Mouse (Mus musculus): ENCODE measurements at regions not wholly inside any gene's neighbourhood (a gene's known extent, or its start where the extent isn't known, plus 50 kb on each side); places are given as distances from the start of the nearest gene placed in this dataset.
A peak's percentile ranks its signal among the peaks of the same experiment; 100 is the strongest.

DNA sequence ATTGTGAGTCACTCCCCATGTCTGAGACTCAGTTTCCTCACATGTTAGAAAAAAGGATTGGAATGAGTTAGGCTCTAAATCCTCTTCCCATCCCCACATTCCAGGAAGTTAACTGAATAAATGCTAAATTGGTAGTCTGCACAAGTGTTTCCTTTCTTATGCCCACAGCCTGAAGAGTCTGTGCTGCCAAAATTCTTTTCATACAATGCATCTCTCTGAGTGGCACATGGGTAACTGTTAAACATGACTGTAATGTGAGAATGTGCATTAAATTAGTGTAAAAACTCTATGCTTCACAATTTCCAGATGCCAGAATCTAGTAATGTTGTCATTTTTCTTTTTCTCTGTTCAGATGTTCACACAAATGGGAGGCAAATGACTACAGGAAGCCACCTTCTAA is 317.5 kb upstream of the A1bg start:
- no peak for DNase-seq

GRCm38 (mm10) chr15:61239414-61239813 is 316.6 kb upstream of the A1bg start:
- peak in 1 of 2 experiments; percentile 3 for DNase-seq

- peak in 1 of 2 experiments; percentile 11 for DNase-seq
These were observed 316.2 kb upstream of the A1bg start for GRCm38 (mm10) chr15:61238996-61239395.

- no peak for DNase-seq
These were observed 306.8 kb upstream of the A1bg start for GRCm38 (mm10) chr15:61229579-61229978.

- DNase-seq: no peak
These were observed 300.1 kb upstream of the A1bg start for GRCm38 (mm10) chr15:61222923-61223322.

- DNase-seq: no peak
These were observed 287.3 kb upstream of the A1bg start for GRCm38 (mm10) chr15:61210161-61210560.

DNA sequence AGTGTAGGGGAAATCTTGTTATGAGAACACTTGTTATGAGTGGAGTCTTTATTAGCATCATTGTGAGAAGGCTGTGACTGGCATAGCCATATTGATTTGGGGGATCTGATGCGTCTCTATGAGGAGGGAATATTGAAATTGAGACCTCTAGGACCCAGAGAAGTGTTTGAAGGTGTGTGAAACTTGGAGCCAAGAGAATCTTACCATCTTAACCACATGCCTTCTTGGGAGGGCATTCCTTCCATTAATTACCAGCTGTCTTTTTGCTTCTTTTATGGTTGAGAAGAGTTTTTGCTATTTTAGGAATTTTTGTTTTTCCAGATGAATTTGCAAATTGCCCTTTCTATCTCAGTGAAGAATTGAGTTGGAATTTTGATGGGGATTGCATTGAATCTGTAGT is 267.2 kb upstream of the A1bg start:
- DNase-seq: no peak

GRCm38 (mm10) chr15:61189481-61189880 is 266.7 kb upstream of the A1bg start:
- no peak for DNase-seq

- no peak for DNase-seq
These were observed 261.8 kb upstream of the A1bg start for GRCm38 (mm10) chr15:61184597-61184963.

- no peak for DNase-seq
These were observed 261.2 kb upstream of the A1bg start for GRCm38 (mm10) chr15:61183751-61184596.

DNA sequence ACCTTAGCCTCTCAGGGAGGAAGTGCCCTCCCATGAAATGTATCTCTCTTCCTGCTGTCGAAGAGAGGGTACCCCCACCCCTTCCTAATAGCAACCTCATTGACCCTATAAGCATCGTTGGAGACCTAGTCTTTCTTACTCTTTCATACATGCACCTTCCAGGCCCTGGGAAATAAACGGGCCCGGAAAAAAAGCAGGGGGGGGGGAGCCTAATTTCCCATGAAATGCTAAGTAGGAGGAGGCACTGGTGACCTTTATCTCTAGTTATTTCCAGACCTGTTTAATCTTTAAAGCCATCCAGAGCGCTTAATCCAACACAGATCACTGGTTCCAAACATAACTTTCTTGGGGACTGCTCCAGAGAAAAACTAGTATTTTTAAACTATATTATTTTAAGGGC is 260.5 kb upstream of the A1bg start:
- DNase-seq: no peak

DNA sequence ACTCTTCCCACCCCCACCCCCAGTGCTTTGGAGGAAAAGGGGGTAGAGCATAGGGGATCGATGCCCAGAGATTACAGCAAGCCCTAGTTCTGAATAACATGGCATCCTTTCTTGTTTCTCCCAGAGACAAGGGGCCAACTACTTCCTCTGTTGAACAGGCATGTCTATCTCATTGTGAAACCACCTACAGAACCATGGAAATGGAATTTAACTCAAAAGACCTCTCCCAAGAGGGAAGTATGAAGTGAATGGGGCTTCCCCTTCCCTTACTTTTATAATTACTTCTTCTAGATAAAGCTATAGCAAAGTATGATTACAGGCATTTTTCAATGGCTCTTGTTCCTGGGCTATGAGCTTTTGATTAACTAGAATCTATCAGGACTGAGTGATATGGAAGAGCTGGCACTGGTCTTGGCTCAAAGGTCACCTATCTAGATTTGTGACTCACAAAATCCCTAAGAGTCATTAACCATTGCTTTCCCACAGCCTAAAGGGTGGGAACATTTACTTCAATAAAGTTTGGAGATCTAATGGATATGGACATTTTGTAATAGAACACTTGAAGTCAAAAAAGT is 246.1 kb upstream of the A1bg start:
- DNase-seq: no peak

GRCm38 (mm10) chr15:61165050-61165449 is 242.2 kb upstream of the A1bg start:
- no peak for DNase-seq

- peak; percentile 45 to 66 for DNase-seq
These were observed 238.6 kb upstream of the A1bg start for GRCm38 (mm10) chr15:61161397-61161796.

GRCm38 (mm10) chr15:61160666-61161065 is 237.9 kb upstream of the A1bg start:
- DNase-seq: no peak

DNA sequence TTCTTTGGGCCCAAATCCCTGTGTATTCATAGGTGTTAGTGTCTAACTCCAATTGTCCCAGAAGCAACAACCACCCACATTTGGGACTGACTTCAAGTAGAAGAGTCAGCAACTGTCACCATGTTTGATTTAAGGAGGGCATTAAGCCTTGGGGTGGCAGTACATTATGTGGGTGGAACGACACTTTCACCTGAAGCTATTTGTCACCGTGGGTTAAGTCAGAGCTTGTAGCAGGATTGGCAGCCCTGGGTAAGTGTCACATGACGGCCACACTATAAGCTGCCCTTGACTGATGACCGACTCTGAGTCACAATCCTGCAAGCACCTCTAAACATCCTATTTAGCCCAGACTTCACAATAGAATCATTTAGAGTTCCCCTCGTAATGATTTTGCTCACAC is 236.7 kb upstream of the A1bg start:
- no peak for DNase-seq

DNA sequence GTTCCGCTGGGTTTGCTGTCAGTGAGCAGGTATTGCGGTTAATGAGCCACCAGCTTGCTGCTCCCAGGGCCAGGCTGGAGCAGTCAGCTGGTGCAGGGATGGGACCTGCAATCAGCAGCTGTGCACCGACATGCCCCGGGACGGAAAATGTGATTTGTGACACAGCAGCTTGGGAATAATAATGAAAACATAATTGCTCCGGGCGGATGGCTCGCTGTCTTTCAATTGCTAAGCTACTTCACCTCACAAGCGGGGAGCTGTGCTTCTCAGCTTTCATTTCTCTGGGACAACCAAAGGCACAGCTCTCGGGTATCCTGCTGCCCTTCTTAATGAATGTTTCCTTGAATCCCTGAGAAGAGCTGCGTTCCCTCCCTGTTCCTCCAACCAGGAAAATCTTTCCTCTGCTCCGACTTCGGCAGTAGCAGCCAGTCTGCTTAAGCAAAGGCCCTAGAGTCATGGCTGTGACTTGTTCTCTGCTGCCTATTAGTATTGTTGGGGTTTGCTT is 235.3 kb upstream of the A1bg start:
- peak; percentile 49 to 66 for DNase-seq

- peak; percentile 94 to 96 for DNase-seq
These were observed 234.7 kb upstream of the A1bg start for GRCm38 (mm10) chr15:61157543-61157942.

GRCm38 (mm10) chr15:61155530-61155929 is 232.7 kb upstream of the A1bg start:
- no peak for DNase-seq

DNA sequence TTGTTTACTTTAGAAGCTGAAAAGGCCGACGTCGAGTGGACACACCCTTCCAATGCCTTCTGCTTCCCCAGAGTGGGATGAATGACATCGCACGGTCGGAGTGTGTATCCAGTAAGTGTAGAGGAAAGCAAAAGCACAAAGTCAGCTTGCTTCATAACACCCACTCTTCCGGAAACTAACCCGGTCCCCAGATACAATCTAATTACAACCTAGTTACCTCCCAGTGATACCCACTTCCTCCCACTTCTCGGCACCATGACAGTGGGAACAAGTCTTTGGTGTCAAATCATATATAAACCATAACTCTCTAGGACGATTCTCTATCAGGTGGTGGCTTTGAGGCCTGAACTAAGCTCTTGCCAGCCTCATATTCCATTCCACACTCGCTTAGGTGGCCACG is 231.4 kb upstream of the A1bg start:
- DNase-seq: no peak

DNA sequence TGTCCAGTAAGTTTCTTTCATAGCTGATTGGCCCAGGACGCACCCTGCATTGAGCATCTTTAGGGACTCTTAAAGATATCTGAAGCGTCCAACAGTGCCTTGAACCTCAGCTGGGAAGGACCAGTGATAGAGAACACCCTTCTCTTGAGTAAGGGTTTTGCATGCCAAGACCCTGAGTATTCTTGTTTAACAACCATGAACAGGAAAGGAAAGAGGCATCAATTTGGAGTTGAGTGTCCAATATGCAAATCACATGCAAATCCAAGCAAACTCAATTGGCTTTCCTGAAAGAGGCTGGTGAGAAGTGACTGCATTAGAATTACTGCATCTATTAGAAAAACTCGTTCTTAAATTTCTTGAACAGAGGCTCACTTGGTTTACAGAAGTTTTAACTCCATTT is 220.0 kb upstream of the A1bg start:
- DNase-seq: no peak

- no peak for DNase-seq
These were observed 216.3 kb upstream of the A1bg start for GRCm38 (mm10) chr15:61139151-61139550.

GRCm38 (mm10) chr15:61136781-61137180 is 214.0 kb upstream of the A1bg start:
- DNase-seq: no peak

DNA sequence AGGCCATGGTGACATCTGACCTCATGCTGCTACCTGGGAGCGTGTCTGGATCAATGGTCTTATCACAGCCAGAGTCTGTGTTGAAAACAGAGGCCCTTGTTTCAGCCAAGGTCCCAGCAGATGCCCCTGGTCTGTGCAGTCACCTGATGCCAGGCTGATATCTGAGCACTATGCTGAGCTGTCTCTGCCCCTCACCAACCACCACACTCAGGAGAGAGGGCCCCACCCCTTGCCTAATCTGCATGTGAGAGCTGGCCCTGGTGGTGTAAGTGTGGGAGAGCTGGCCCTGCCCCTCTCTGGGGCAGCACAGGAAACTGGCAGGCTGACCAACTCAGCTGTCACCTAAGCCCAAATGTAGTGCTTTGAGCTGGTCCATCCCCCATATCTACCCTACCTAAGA is 210.5 kb upstream of the A1bg start:
- no peak for DNase-seq
